Mouse (Mus musculus): ENCODE data around the gene Crocc2.

- no peak for TF ChIP-seq CTCF (IDR thresholded peaks at IDR 0.05; ENCODE audit: control insufficient read depth, insufficient read depth, insufficient read length)
- TF ChIP-seq MYOD1 (IDR thresholded peaks at IDR 0.05; ENCODE audit: control insufficient read depth, insufficient read length, low read depth): no peak
- TF ChIP-seq MAX (IDR thresholded peaks at IDR 0.05): no peak
- no peak for TF ChIP-seq USF1 (IDR thresholded peaks at IDR 0.05; ENCODE audit: low read depth)
- TF ChIP-seq MYOG (IDR thresholded peaks at IDR 0.05; ENCODE audit: control insufficient read depth, extremely low read depth, insufficient read length): no peak
Measured at GRCm38 (mm10) chr1:93150907-93151661, 17.4 kb upstream of the Crocc2 start.

All from C2C12 (cell line).